Mouse (Mus musculus): ENCODE results near the gene Gm14781. TPM values are rescaled to one million over a fixed set of nuclear protein-coding genes. Genes with fewer than 3 reads are reported as not detected.
"Not testable (repeated sequence)": the region's sequence is repeated elsewhere in the genome, so short reads cannot be mapped to it uniquely, and the experiment has no call there.

Gene Gm14781
- polyA plus RNA-seq (2014; fragmentation: Nextera tagmentation; extraction: Ambion mirVana): not detected in 2 replicates

DNA sequence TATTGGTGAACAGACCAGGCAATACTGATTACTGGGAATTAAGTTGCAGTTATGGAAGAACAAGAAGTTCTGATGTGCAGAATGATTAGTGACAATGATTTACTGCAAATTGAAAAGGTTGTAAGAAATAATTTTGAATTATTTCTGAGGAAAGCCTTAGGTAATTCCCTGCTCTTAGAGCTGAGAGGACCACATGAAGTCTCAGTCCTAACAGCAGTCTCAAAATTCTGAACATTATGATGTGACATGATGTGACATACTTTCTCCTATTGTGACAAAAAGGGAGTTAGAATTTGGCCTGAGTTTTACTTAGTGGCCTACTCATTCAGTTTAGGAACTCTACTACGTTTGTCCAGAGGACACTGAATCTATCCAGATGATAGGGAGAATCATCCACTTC lies at the start of gene Gm14781:
Gm14781 (plus strand) TSS at position 301 of the 400 bp plus-strand sequence.
- not testable (repeated sequence) for H3K9me3 ChIP-seq (ENCODE audit: control insufficient read depth, low read length); H3K27ac ChIP-seq (ENCODE audit: low read depth, low read length); H3K4me1 ChIP-seq (replicated peaks; ENCODE audit: control insufficient read depth, insufficient read depth, low read length); H3K4me3 ChIP-seq (ENCODE audit: low read depth, low read length); H3K4me2 ChIP-seq (ENCODE audit: low read depth, low read length, severe bottlenecking); DNase-seq (ENCODE audit: low spot score); H3K36me3 ChIP-seq (ENCODE audit: control insufficient read depth, insufficient read depth, low read length); ATAC-seq (replicated peaks; ENCODE audit: low FRiP score); H3K27me3 ChIP-seq (ENCODE audit: control insufficient read depth, insufficient read depth, low read length); H3K9ac ChIP-seq (ENCODE audit: low read length)
- WGBS: 79% methylated on average over 1 of the region's 1 CpGs

DNA sequence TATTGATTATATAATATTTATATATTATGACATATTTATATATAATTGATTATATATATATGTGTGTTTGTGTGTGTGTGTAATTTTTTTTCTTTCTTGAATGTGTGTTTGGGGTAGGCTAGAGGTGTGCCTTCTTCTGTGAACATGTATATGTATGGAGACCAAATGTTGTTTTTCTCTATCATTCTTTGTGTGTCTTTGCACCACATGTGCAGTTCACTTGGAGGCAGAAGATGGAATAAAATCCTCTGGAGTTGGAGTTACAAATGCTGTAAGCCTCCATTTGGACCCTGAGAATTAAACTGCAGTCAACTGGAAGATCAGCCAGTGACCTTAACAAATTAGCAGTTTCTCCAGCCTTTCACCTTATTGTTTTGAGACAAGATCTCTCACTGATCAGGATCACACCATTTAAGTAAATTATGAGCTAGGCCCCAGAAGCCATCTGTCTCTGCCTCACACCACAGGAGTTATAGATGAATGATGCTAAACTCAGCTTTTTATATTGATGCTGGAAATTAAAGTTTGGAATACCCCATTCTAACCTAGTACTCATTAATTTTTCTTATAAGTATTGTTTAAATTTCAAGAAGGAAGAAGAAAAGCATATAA lies 23.1 kb downstream of the Gm14781 start:
- not testable (repeated sequence) for H3K4me2 ChIP-seq (ENCODE audit: low read depth, low read length, severe bottlenecking); H3K27ac ChIP-seq (ENCODE audit: low read depth, low read length); DNase-seq (ENCODE audit: low spot score); H3K36me3 ChIP-seq (ENCODE audit: control insufficient read depth, insufficient read depth, low read length); H3K9ac ChIP-seq (ENCODE audit: low read length); H3K27me3 ChIP-seq (ENCODE audit: control insufficient read depth, insufficient read depth, low read length); H3K4me1 ChIP-seq (replicated peaks; ENCODE audit: control insufficient read depth, insufficient read depth, low read length); H3K9me3 ChIP-seq (ENCODE audit: control insufficient read depth, low read length); H3K4me3 ChIP-seq (ENCODE audit: low read depth, low read length)
- ATAC-seq (replicated peaks; ENCODE audit: low FRiP score): peak; percentile 82

Other genes with a start within 250 kb of the Gm14781 start
- not detected in 2 replicates for gene Gm5072, start 239.7 kb upstream of the Gm14781 start, polyA plus RNA-seq (2014; fragmentation: Nextera tagmentation; extraction: Ambion mirVana)
- not detected in 2 replicates for gene Gm8914, start 152.1 kb upstream of the Gm14781 start, polyA plus RNA-seq (2014; fragmentation: Nextera tagmentation; extraction: Ambion mirVana)
- gene 1700084M14Rik, start 56.3 kb upstream of the Gm14781 start, polyA plus RNA-seq (2014; fragmentation: Nextera tagmentation; extraction: Ambion mirVana): not detected in 2 replicates
- not detected in 2 replicates for gene Mageb5, start 150.8 kb downstream of the Gm14781 start, polyA plus RNA-seq (2014; fragmentation: Nextera tagmentation; extraction: Ambion mirVana)

All from forebrain, embryonic 11.5 days (tissue).